Mouse (Mus musculus) spleen, adult 10 weeks (tissue): ENCODE measurements around the gene Gm26566. TPM values are rescaled to one million over a fixed set of nuclear protein-coding genes. Genes with fewer than 3 reads are reported as not detected.

Source experiments
- polyA plus RNA-seq: library from polyadenylated mRNA; stranded (reverse); fragments of 350-450 nt; fragmentation: Illumina TruSeq; extraction: RNeasy Lipid Tissue Mini Kit (QIAGEN cat#74804); gene quantifications from one replicate; pipeline ENCODE4 v1.2.3, GENCODE M21; 2015; ENCODE audit warnings: low replicate concordance; ENCODE audit not compliant: insufficient read depth

The Gm26566 gene
- not detected for polyA plus RNA-seq

DNA sequence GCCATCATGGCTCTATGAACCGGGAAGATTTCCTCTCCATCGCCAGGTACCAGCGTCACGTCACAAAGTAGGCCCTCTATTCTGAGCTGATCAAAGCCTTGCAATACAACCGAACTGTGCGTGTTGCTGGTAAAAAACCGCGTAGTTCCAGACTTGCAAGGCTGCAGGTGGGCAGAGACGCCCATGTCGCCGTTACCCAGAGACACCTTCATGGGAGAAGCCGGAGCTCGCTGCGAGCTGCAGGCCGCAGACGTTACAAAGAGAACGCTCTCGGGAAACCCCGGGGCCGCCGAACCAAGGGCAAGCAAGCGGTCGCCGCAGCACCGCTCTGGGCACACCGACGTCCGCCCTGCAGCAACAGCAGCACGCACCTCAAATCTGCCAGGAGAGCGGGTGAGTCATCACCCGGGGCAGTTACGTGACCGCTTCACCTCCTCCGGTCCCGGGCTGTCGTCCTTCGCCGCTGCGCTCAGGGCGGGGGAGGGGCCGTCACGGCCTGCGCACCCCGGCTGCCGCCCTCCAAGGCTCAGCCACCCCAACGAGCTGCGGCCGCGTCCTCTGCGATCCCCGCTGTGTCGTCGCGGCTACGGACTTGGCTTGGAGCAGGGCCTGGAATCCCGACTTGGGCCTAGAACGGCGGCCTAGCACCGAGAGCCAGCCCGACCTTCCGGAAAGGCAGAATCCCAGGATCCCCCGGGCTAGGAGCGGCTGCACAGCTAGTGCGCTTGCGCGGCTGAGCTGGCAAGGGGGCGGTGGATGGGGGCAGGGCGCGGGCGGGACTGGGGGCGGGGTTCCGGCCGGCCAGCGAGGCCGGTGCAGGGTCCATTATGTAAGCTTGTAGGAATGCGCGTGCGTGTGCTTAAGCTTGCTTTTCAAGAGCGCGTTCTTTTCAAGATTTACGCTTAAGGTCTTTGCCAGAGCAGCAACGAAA, at the start of gene Gm26566, which contains the start of gene Klhl9:
Gene Gm26566 (plus strand): TSS at position 15 of the 931 bp plus-strand sequence.
Gene Klhl9 (minus strand): TSS at position 675 of the 931 bp plus-strand sequence.

DNA sequence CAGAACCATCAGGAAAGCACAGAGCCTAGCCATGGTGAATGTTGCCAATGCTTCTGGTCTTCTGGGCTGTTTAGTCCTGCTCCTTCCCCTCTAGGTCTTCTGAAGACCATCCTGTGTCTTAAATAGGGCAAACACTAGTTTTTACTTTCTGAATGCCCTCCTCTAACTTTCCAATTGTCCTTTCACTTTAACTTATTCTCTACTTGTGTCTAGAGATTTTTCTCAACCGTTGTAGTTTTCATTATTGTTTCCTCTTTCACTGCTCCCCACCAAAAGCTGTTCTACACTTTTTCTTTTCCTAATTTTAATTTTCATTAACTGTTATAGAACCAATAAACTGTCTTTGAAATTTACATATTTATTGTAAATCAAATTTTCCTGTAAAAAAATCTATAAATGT, 44.8 kb upstream of the Gm26566 start, which contains the start of gene Ifna16:
Gene Ifna16 (minus strand): TSS at position 101 of the 400 bp plus-strand sequence.

DNA sequence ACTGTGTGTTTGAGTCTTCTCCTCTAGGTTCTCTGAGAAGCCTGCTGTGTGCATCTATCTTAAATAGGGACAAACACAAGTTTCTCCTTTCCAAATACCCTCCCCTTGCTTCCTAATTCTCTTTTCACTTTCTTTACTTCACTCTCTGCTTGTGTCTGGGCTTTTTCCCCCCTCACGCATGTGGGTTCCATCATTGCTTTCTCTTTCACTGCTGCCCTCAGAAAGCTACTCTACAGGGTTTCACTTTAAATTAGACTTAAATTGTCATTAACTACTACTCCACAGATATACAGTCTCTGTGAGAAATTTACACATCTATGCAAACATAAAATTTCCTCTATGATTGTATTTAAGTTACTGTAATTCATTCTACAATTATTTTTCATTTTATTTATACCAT, 37.8 kb upstream of the Gm26566 start, which contains the start of gene Ifna2:
Gene Ifna2 (minus strand): TSS at position 101 of the 400 bp plus-strand sequence.

DNA sequence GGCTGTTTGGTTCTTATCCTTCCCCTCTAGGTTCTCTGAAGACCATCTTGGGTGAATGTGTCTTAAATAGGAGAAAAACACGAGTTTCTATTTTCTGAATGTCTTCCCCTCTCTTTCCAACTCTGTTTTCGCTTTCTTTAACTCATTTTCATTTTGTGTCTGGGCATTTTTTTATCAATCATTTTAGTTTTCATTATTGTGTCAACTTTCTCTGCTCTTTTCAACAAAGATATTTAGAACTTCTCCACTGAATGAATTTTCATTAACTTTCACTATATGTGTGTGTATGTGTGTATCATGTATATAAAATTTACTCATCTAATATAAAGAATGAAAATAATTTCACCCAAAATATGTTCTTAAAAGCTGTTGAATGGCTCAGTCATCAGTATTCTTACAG, 30.3 kb upstream of the Gm26566 start, which contains the start of gene Ifnab:
Gene Ifnab (minus strand): TSS at position 101 of the 400 bp plus-strand sequence.

DNA sequence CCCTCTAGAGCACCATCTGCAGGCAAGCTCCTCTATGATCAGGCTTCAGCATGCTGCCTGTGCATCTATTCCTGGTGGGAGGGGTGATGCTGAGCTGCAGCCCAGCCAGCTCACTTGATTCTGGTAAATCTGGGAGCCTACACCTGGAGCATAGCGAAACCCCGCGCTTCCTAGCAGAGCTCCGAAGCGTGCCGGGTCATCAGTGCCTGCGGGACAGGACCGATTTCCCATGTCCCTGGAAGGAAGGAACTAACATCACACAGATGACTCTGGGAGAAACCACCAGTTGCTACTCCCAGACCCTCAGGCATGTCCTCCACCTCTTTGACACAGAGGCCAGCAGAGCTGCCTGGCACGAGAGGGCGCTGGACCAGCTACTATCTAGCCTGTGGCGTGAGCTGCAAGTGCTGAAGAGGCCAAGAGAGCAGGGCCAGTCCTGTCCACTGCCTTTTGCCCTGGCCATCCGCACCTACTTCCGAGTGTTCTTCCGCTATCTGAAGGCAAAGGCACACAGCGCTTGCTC, 33.3 kb downstream of the Gm26566 start, which contains the start of gene Gm13271:
Gene Gm13271 (plus strand): TSS at position 51 of the 523 bp plus-strand sequence.

DNA sequence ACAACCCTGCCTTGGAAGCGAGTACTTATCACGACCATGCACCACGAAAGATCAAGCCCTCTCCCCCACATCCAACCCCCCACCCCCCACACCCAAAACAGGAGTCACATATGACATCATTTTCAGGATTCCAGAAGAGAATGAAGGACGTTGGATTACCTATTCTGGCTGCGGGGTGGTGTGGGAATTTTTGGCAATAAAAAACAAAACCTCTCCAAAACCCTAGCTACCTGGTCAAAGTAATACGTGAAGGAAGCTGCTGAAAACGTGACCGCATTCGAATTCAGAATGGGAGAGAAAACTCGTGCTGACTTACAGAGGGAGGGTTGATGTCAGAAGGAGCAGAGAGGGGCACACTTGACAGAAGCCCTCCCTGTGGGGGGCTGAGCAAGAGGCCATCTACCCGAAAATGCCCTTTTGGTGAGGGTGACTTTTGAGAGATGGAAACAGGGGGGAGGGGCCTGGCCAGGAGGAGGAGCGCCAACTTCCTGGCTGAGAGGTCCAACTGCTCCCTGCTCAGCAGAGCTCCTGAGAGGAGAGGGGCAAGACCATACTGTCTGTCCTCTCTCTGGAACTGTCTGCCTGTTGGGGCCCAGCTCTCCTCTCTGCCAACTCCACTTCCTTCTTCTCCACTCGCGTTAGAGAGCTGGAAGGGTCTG, 38.1 kb downstream of the Gm26566 start, which contains the start of gene Gm13283:
Gene Gm13283 (plus strand): TSS at position 510 of the 659 bp plus-strand sequence.

Other genes starting within 250 kb of the Gm26566 start
- gene Ifnb1, start 199.0 kb upstream of the Gm26566 start, polyA plus RNA-seq: not detected
- not detected for gene Ifna15, start 163.6 kb upstream of the Gm26566 start, polyA plus RNA-seq
- not detected for gene Ifna14, start 150.0 kb upstream of the Gm26566 start, polyA plus RNA-seq
- not detected for gene Ifna9, start 129.4 kb upstream of the Gm26566 start, polyA plus RNA-seq
- not detected for gene Ifna12, start 118.4 kb upstream of the Gm26566 start, polyA plus RNA-seq
- not detected for gene C87499, start 87.4 kb upstream of the Gm26566 start, polyA plus RNA-seq
- not detected for gene Ifna13, start 77.3 kb upstream of the Gm26566 start, polyA plus RNA-seq
- gene Ifna16, start 44.9 kb upstream of the Gm26566 start, polyA plus RNA-seq: not detected
- not detected for gene Ifna2, start 37.9 kb upstream of the Gm26566 start, polyA plus RNA-seq
- gene Ifnab, start 30.4 kb upstream of the Gm26566 start, polyA plus RNA-seq: not detected
- 49.2 TPM for gene Klhl9, start 660 bp downstream of the Gm26566 start, polyA plus RNA-seq
- not detected for gene Gm13271, start 33.1 kb downstream of the Gm26566 start, polyA plus RNA-seq
- gene Gm13283, start 38.3 kb downstream of the Gm26566 start, polyA plus RNA-seq: not detected
- gene Gm13290, start 52.0 kb downstream of the Gm26566 start, polyA plus RNA-seq: not detected
- not detected for gene Gm13289, start 55.1 kb downstream of the Gm26566 start, polyA plus RNA-seq
- not detected for gene Gm13272, start 58.0 kb downstream of the Gm26566 start, polyA plus RNA-seq
- gene Ifnz, start 60.3 kb downstream of the Gm26566 start, polyA plus RNA-seq: not detected
- gene Gm13276, start 63.9 kb downstream of the Gm26566 start, polyA plus RNA-seq: not detected
- gene Gm13277, start 66.8 kb downstream of the Gm26566 start, polyA plus RNA-seq: not detected
- not detected for gene Gm13278, start 69.7 kb downstream of the Gm26566 start, polyA plus RNA-seq
- not detected for gene Gm13275, start 72.7 kb downstream of the Gm26566 start, polyA plus RNA-seq
- gene Gm13279, start 75.6 kb downstream of the Gm26566 start, polyA plus RNA-seq: not detected
- not detected for gene Gm13285, start 77.9 kb downstream of the Gm26566 start, polyA plus RNA-seq
- gene Gm13287, start 81.4 kb downstream of the Gm26566 start, polyA plus RNA-seq: not detected
- not detected for gene Gm13288, start 83.7 kb downstream of the Gm26566 start, polyA plus RNA-seq
- not detected for gene Ifna7, start 94.4 kb downstream of the Gm26566 start, polyA plus RNA-seq
- not detected for gene Ifna11, start 98.2 kb downstream of the Gm26566 start, polyA plus RNA-seq
- not detected for gene Ifna6, start 105.6 kb downstream of the Gm26566 start, polyA plus RNA-seq
- not detected for gene Ifna5, start 113.7 kb downstream of the Gm26566 start, polyA plus RNA-seq
- not detected for gene Ifna4, start 120.1 kb downstream of the Gm26566 start, polyA plus RNA-seq
- not detected for gene Ifna1, start 128.3 kb downstream of the Gm26566 start, polyA plus RNA-seq
- gene Ifne, start 158.4 kb downstream of the Gm26566 start, polyA plus RNA-seq: not detected